Mouse (Mus musculus) embryonic facial prominence, embryonic 15.5 days (tissue): ENCODE results near the gene Sbf2. TPM values are rescaled to one million over a fixed set of nuclear protein-coding genes. Genes with fewer than 3 reads are reported as not detected.
"Not testable (repeated sequence)": the region's sequence is repeated elsewhere in the genome, so short reads cannot be mapped to it uniquely, and the experiment has no call there.

Source experiments
- ATAC-seq: fragments of 200-750 bp; cut with Nextera tagmentation; 2 replicates; pipeline ENCODE4 v1.8.0; 2017; ENCODE audit warnings: low read depth, moderate TSS enrichment; ENCODE audit not compliant: insufficient number of reproducible peaks, low FRiP score, low TSS enrichment
- H3K27ac ChIP-seq: fragments of 300-500 bp; sonication (generic); replicated peaks from 2 replicates; pipeline ENCODE4 v1.5.1; 2015; ENCODE audit warnings: mild to moderate bottlenecking, inconsistent platforms
- H3K27me3 ChIP-seq: fragments of 300-500 bp; sonication (generic); 2 replicates; pipeline ENCODE4 v1.6.1; 2015; ENCODE audit warnings: inconsistent platforms
- H3K36me3 ChIP-seq: fragments of 300-500 bp; sonication (generic); 2 replicates; pipeline ENCODE4 v1.6.1; 2015; ENCODE audit warnings: mild to moderate bottlenecking, inconsistent platforms
- H3K4me1 ChIP-seq: fragments of 300-500 bp; sonication (generic); 2 replicates; pipeline ENCODE4 v1.6.1; 2015; ENCODE audit warnings: inconsistent platforms
- H3K4me2 ChIP-seq: fragments of 300-500 bp; sonication (generic); replicated peaks from 2 replicates; pipeline ENCODE4 v1.6.1; 2015; ENCODE audit warnings: mild to moderate bottlenecking, inconsistent platforms
- H3K4me3 ChIP-seq: fragments of 300-500 bp; sonication (generic); replicated peaks from 2 replicates; pipeline ENCODE4 v1.5.1; 2015; ENCODE audit warnings: mild to moderate bottlenecking, inconsistent platforms
- H3K9ac ChIP-seq: fragments of 300-500 bp; sonication (generic); 2 replicates; pipeline ENCODE4 v1.6.1; 2015; ENCODE audit warnings: inconsistent platforms
- H3K9me3 ChIP-seq: fragments of 300-500 bp; sonication (generic); replicated peaks from 2 replicates; pipeline ENCODE4 v1.6.1; 2016; ENCODE audit warnings: inconsistent platforms
- WGBS: fragments of 180-500 bp; shearing (Covaris S2); methylation state at CpG from one replicate; pipeline ENCODE4 v1.1.7; 2015; 5-methylcytosine and 5-hydroxymethylcytosine counted together
- polyA plus RNA-seq: library from polyadenylated mRNA; unstranded; fragments of >200 nt; fragmentation: Nextera tagmentation; extraction: Ambion mirVana; gene quantifications from 2 replicates; pipeline ENCODE4 v1.2.1, GENCODE M21; 2015

Sbf2 gene
- polyA plus RNA-seq, 1 experiment from 2014 or later = 27.7 TPM

DNA sequence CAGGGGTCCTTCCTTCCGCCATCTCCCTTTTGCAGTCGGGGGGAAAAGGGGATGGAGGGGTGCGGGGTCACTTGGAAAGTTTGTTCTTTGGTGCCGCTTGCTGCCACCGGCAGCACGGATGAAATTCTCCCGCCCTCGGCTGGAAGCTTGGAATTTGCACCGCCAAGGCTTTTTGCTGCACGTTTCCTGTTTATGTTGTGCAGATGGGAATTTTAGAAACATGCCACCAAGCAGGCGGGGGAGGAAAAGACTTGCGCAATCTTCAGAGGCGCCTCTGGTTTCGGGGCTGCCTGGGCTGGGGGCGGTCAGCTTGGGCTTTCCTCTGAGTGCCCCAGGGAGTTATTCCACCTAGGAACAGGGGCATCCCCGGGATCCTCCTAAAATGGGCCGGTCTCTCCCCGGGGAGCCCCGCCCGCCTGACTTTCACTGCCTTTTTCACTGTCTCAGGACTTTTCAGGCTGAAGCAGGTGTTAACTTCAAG lies 469 bp upstream of the Sbf2 start:
- Histone ChIP-seq H3K4me3 (peak overlapping the region; percentile 84), H3K27me3 (no peaks in the 10 kb centered on the region; the same call in 1 of the 2 replicates), H3K4me2 (peak overlapping the region; percentile 85), H3K27ac (peak overlapping the region; percentile 98), H3K9me3 (no peaks in the 10 kb centered on the region), H3K36me3 (no peaks in the 10 kb centered on the region), H3K9ac (peak overlapping the region; percentile 86), H3K4me1 (peaks cover 25% of the 10 kb centered on the region)
- under 1% methylated on average over 20 of the region's 20 CpGs for WGBS
- ATAC-seq = peak; percentile 11; the same call in 1 of the 2 replicates

DNA sequence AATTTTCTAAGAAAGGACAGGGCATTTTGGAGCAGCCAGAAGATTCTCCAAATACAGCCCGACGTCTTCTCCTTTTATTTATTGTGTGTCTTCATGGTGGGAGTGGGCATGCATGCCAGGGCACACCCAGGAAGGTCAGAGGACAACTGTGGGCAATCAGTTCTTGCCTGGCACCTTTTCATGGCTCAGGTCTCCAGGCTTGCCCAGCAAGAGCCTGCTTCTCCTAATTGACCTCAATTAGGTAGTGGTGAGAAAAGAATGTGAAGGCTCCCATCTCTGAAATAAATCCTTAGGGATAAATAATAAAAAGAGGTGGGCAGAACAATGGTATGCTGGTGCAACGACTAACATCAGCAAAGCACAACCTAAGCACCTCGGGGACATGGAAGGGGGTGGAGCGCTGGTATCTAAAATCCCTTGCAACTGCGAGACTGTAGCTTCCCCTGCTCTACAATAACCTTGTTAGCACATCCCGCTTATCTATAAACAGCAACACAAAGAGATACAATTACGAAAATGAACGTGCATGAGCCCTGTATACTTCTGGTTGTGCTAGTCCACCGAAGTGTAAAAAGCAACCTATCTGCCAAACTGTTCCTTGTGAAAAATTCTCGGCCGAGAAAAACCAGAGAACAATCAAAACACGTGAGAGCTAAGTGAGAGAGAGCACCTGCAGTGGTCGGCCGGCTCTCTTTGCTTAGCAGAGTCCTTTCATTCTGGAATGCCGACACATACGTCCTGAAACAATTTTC lies 1.2 kb downstream of the Sbf2 start:
- Histone ChIP-seq H3K27me3 (no peaks in the 10 kb centered on the region; the same call in 1 of the 2 replicates), H3K9me3 (no peaks in the 10 kb centered on the region), H3K4me1 (peaks cover 19% of the 10 kb centered on the region), H3K4me2 (peak overlapping the region; percentile 85), H3K27ac (peak overlapping the region; percentile 98), H3K9ac (peak overlapping the region; percentile 86), H3K36me3 (no peaks in the 10 kb centered on the region), H3K4me3 (peak overlapping the region; percentile 84)
- ATAC-seq = no peak
- 4% methylated on average over 17 of the region's 17 CpGs for WGBS

- H3K4me3 ChIP-seq = no peak overlapping the region
- H3K4me1 ChIP-seq = 0 out of 2 replicates have a peak, but pooled peaks cover 1% of the 10 kb centered on the region
- H3K27me3 ChIP-seq = no peaks in the 10 kb centered on the region
- no peak for ATAC-seq
- WGBS = 83% methylated on average over 1 of the region's 1 CpGs
- no peak overlapping the region for H3K4me2 ChIP-seq
- no peak overlapping the region for H3K9ac ChIP-seq
- H3K27ac ChIP-seq = no peak overlapping the region
- H3K9me3 ChIP-seq = no peaks in the 10 kb centered on the region
- no peaks in the 10 kb centered on the region for H3K36me3 ChIP-seq
These were observed 7.8 kb downstream of the Sbf2 start for GRCm38 (mm10) chr7:110606906-110607305.

- WGBS = 69% methylated on average over 4 of the region's 4 CpGs
- Histone ChIP-seq H3K27me3 (no peaks in the 10 kb centered on the region), H3K4me3 (no peak overlapping the region), H3K9me3 (no peaks in the 10 kb centered on the region), H3K27ac (no peak overlapping the region), H3K4me2 (no peak overlapping the region), H3K36me3 (no peaks in the 10 kb centered on the region), H3K9ac (no peak overlapping the region), H3K4me1 (no peaks in the 10 kb centered on the region)
- no peak for ATAC-seq
These were observed 9.2 kb downstream of the Sbf2 start for GRCm38 (mm10) chr7:110605476-110605875.

GRCm38 (mm10) chr7:110597141-110597540 lies 17.6 kb downstream of the Sbf2 start:
- Histone ChIP-seq H3K36me3 (no peaks in the 10 kb centered on the region), H3K27me3 (no peaks in the 10 kb centered on the region), H3K4me1 (no peaks in the 10 kb centered on the region), H3K4me2 (no peak overlapping the region), H3K9me3 (no peaks in the 10 kb centered on the region), H3K27ac (no peak overlapping the region), H3K4me3 (no peak overlapping the region), H3K9ac (no peak overlapping the region)
- WGBS = 94% methylated on average over 1 of the region's 1 CpGs
- ATAC-seq = no peak

- 95% methylated on average over 3 of the region's 3 CpGs for WGBS
- H3K9me3 ChIP-seq, H3K4me3 ChIP-seq, ATAC-seq, H3K27me3 ChIP-seq, H3K9ac ChIP-seq, H3K27ac ChIP-seq, H3K36me3 ChIP-seq, H3K4me2 ChIP-seq, H3K4me1 ChIP-seq: not testable (repeated sequence)
These were observed 20.7 kb downstream of the Sbf2 start for GRCm38 (mm10) chr7:110593991-110594390.

GRCm38 (mm10) chr7:110587721-110588120 lies 27.0 kb downstream of the Sbf2 start:
- Histone ChIP-seq H3K36me3 (no peaks in the 10 kb centered on the region), H3K4me2 (no peak overlapping the region), H3K9me3 (no peaks in the 10 kb centered on the region), H3K27ac (no peak overlapping the region), H3K9ac (no peak overlapping the region), H3K27me3 (no peaks in the 10 kb centered on the region), H3K4me3 (no peak overlapping the region), H3K4me1 (0 out of 2 replicates have a peak, but pooled peaks cover 4% of the 10 kb centered on the region)
- no peak for ATAC-seq
- WGBS = 86% methylated on average over 1 of the region's 1 CpGs

GRCm38 (mm10) chr7:110585250-110585649 lies 29.5 kb downstream of the Sbf2 start:
- Histone ChIP-seq H3K4me2 (no peak overlapping the region), H3K9me3 (no peaks in the 10 kb centered on the region), H3K36me3 (no peaks in the 10 kb centered on the region), H3K27me3 (no peaks in the 10 kb centered on the region), H3K27ac (no peak overlapping the region), H3K9ac (no peak overlapping the region), H3K4me1 (0 out of 2 replicates have a peak, but pooled peaks cover 4% of the 10 kb centered on the region), H3K4me3 (no peak overlapping the region)
- 65% methylated on average over 2 of the region's 2 CpGs for WGBS
- ATAC-seq = no peak

DNA sequence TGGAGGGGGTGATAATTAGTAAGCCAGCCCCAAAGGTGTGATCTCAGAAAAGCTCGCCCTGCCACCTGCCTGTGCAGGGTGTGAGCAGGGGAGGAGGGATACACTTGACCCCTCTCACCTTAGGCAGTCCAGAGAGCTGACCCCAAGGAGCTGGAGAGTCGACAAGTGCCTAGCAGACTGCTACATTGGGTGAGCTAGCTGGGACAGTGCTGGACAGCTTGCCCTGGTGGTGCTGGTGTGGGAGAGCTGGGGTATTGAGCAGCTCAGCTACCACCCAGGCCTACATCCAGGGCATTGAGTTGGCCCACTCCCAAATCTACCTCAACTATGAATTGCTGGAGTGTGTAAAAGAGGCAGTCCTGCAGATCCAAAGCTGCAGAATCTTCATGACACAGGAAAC lies 30.6 kb downstream of the Sbf2 start:
- no peak overlapping the region for H3K4me2 ChIP-seq
- no peak overlapping the region for H3K27ac ChIP-seq
- 0 out of 2 replicates have a peak, but pooled peaks have one; percentile 43 for ATAC-seq
- H3K36me3 ChIP-seq = no peaks in the 10 kb centered on the region
- 0 out of 2 replicates have a peak, but pooled peaks cover 4% of the 10 kb centered on the region for H3K4me1 ChIP-seq
- 73% methylated on average over 2 of the region's 2 CpGs for WGBS
- no peak overlapping the region for H3K4me3 ChIP-seq
- no peak overlapping the region for H3K9ac ChIP-seq
- no peaks in the 10 kb centered on the region for H3K27me3 ChIP-seq
- no peaks in the 10 kb centered on the region for H3K9me3 ChIP-seq

DNA sequence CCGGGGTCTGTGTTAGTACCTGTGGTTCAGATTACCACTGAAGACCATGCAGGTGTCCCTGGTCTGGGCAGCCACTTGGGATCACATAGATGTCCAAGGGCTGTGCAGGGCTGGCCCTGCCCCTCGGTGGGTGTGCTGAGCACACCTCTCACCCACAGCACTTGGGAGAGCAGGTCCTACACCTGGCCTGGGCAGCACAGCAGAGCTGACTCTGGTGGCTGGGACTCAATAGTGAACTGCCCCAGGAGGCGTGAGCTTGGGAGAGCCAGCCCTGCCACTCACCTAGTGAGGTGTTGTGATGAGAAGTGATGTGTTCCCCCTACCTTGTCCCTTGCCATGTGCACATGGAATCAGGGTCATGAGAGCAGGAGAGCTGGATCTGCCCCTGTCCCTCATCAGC lies 31.0 kb downstream of the Sbf2 start:
- H3K9ac ChIP-seq = no peak overlapping the region
- H3K27me3 ChIP-seq = no peaks in the 10 kb centered on the region
- H3K4me2 ChIP-seq = no peak overlapping the region
- 0 out of 2 replicates have a peak, but pooled peaks have one; percentile 24 for ATAC-seq
- WGBS = 93% methylated on average over 3 of the region's 3 CpGs
- no peak overlapping the region for H3K27ac ChIP-seq
- H3K4me1 ChIP-seq = 0 out of 2 replicates have a peak, but pooled peaks cover 4% of the 10 kb centered on the region
- H3K9me3 ChIP-seq = no peaks in the 10 kb centered on the region
- no peak overlapping the region for H3K4me3 ChIP-seq
- no peaks in the 10 kb centered on the region for H3K36me3 ChIP-seq

DNA sequence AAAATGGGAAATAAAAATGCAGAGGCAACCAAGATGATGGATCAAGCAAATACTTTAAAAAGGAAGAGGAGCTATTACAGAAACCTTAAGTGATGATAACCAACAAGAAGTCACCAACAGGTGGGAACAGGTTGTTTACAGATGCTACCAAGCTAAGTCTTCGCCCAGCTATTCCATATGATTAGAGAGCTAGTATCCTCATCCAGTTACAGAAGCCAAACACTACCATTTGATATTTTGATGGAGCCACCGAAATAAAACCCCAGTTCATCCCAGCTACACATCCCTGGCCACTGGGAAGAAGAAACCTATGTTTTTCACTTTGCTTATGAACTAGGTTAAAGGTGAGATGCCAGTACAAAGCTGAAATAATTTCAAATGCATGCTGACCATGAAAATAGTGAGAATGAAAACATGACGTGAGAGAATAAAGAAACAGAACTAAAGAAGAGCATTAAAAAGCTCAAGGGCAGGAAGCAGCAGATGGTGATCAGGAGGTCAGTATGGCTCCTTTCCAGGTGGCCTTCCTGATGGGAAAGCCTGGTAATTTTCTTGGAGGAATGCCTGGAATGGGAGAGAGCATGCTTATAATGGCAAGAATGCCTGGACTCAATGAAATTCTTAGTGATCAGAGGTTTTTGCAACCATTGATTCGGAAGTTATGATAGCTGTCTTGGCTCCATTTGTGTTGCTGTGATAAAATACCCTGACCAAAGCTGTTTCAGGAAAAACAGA lies 48.7 kb downstream of the Sbf2 start:
- ATAC-seq = no peak
- H3K27ac ChIP-seq = no peak overlapping the region
- H3K9ac ChIP-seq = no peak overlapping the region
- no peaks in the 10 kb centered on the region for H3K27me3 ChIP-seq
- WGBS = 84% methylated on average over 4 of the region's 4 CpGs
- no peaks in the 10 kb centered on the region for H3K36me3 ChIP-seq
- H3K4me1 ChIP-seq = no peaks in the 10 kb centered on the region
- H3K4me2 ChIP-seq = no peak overlapping the region
- no peaks in the 10 kb centered on the region for H3K9me3 ChIP-seq
- no peak overlapping the region for H3K4me3 ChIP-seq
